Mouse (Mus musculus) liver, embryonic 15.5 days (tissue): ENCODE data around the gene Golgb1. TPM values are rescaled to one million over a fixed set of nuclear protein-coding genes. Genes with fewer than 3 reads are reported as not detected.

ENCODE experiments used
- ATAC-seq: fragments of 200-750 bp; cut with Nextera tagmentation; 2 replicates; pipeline ENCODE4 v1.8.0; 2017; ENCODE audit warnings: moderate number of reproducible peaks, mild to moderate bottlenecking, moderate library complexity; ENCODE audit not compliant: insufficient read depth
- H3K27ac ChIP-seq: fragments of 300-500 bp; sonication (generic); replicated peaks from 2 replicates; pipeline ENCODE4 v1.5.1; 2015; ENCODE audit warnings: mild to moderate bottlenecking, inconsistent platforms
- H3K27me3 ChIP-seq: fragments of 300-500 bp; sonication (generic); 2 replicates; pipeline ENCODE4 v1.6.1; 2015; ENCODE audit warnings: mild to moderate bottlenecking, inconsistent platforms
- H3K36me3 ChIP-seq: fragments of 300-500 bp; sonication (generic); replicated peaks from 2 replicates; pipeline ENCODE4 v1.6.1; 2015; ENCODE audit warnings: moderate library complexity, mild to moderate bottlenecking, inconsistent platforms
- H3K4me1 ChIP-seq: fragments of 300-500 bp; sonication (generic); replicated peaks from 2 replicates; pipeline ENCODE4 v1.6.1; 2015; ENCODE audit warnings: inconsistent platforms
- H3K4me2 ChIP-seq: fragments of 300-500 bp; sonication (generic); 2 replicates; pipeline ENCODE4 v1.6.1; 2015; ENCODE audit warnings: moderate library complexity, mild to moderate bottlenecking, inconsistent platforms
- H3K4me3 ChIP-seq: fragments of 300-500 bp; sonication (generic); replicated peaks from 2 replicates; pipeline ENCODE4 v1.5.1; 2015; ENCODE audit warnings: mild to moderate bottlenecking, inconsistent platforms
- H3K9ac ChIP-seq: fragments of 300-500 bp; sonication (generic); 2 replicates; pipeline ENCODE4 v1.6.1; 2015; ENCODE audit warnings: moderate library complexity, mild to moderate bottlenecking, inconsistent platforms
- H3K9me3 ChIP-seq: fragments of 300-500 bp; sonication (generic); replicated peaks from 2 replicates; pipeline ENCODE4 v1.6.1; 2016; ENCODE audit warnings: inconsistent platforms
- WGBS: fragments of 180-500 bp; shearing (Covaris S2); methylation state at CpG from one replicate; pipeline ENCODE4 v1.1.7; 2015; ENCODE audit warnings: mixed read lengths; ENCODE audit not compliant: insufficient replicate concordance; 5-methylcytosine and 5-hydroxymethylcytosine counted together
- polyA plus RNA-seq: library from polyadenylated mRNA; unstranded; fragments of >200 nt; fragmentation: Nextera tagmentation; extraction: Ambion mirVana; gene quantifications from 2 replicates; pipeline ENCODE4 v1.2.1, GENCODE M21; 2015

Gene Golgb1
- polyA plus RNA-seq, 1 experiment from 2014 or later: 24.7 TPM

GRCm38 (mm10) chr16:36930231-36931136 lies 55.5 kb downstream of the Golgb1 start:
- Histone ChIP-seq H3K27ac (0 out of 2 replicates have a peak overlapping the region, but pooled peaks have one; percentile 3), H3K27me3 (no peaks in the 10 kb centered on the region), H3K36me3 (peaks cover 72% of the 10 kb centered on the region), H3K4me2 (no peak overlapping the region), H3K4me1 (peaks cover 14% of the 10 kb centered on the region; the same call in 1 of the 2 replicates), H3K9me3 (no peaks in the 10 kb centered on the region), H3K4me3 (no peak overlapping the region), H3K9ac (no peak overlapping the region)
- ATAC-seq: no peak
- WGBS: 65% methylated on average over 11 of the region's 11 CpGs

- WGBS: 83% methylated on average over 10 of the region's 10 CpGs
- Histone ChIP-seq H3K4me2 (no peak overlapping the region), H3K27ac (no peak overlapping the region), H3K9me3 (no peaks in the 10 kb centered on the region), H3K4me3 (no peak overlapping the region), H3K27me3 (no peaks in the 10 kb centered on the region), H3K4me1 (peaks cover 14% of the 10 kb centered on the region; the same call in 1 of the 2 replicates), H3K36me3 (peaks cover 63% of the 10 kb centered on the region), H3K9ac (no peak overlapping the region)
- ATAC-seq: no peak
Observed at GRCm38 (mm10) chr16:36931381-36931780, 56.4 kb downstream of the Golgb1 start.

- no peak overlapping the region for H3K4me2 ChIP-seq
- WGBS: 78% methylated on average over 3 of the region's 3 CpGs
- no peak overlapping the region for H3K9ac ChIP-seq
- ATAC-seq: no peak
- no peaks in the 10 kb centered on the region for H3K9me3 ChIP-seq
- H3K36me3 ChIP-seq: peaks cover 57% of the 10 kb centered on the region
- H3K27ac ChIP-seq: no peak overlapping the region
- H3K27me3 ChIP-seq: no peaks in the 10 kb centered on the region
- H3K4me3 ChIP-seq: no peak overlapping the region
- peaks cover 14% of the 10 kb centered on the region; the same call in 1 of the 2 replicates for H3K4me1 ChIP-seq
Observed at GRCm38 (mm10) chr16:36931976-36932375, 57.0 kb downstream of the Golgb1 start.

GRCm38 (mm10) chr16:36932546-36932945 lies 57.6 kb downstream of the Golgb1 start:
- Histone ChIP-seq H3K36me3 (peaks cover 54% of the 10 kb centered on the region), H3K9ac (no peak overlapping the region), H3K4me2 (no peak overlapping the region), H3K9me3 (no peaks in the 10 kb centered on the region), H3K27me3 (no peaks in the 10 kb centered on the region), H3K4me3 (no peak overlapping the region), H3K4me1 (peaks cover 14% of the 10 kb centered on the region; the same call in 1 of the 2 replicates), H3K27ac (no peak overlapping the region)
- ATAC-seq: no peak
- 82% methylated on average over 6 of the region's 6 CpGs for WGBS

- peak overlapping the region; percentile 39 for H3K4me3 ChIP-seq
- peak; percentile 30; the same call in 1 of the 2 replicates for ATAC-seq
- peaks cover 36% of the 10 kb centered on the region for H3K36me3 ChIP-seq
- peak overlapping the region; percentile 43 for H3K4me2 ChIP-seq
- H3K27me3 ChIP-seq: no peaks in the 10 kb centered on the region
- H3K4me1 ChIP-seq: peaks cover 14% of the 10 kb centered on the region; the same call in 1 of the 2 replicates
- no peak overlapping the region for H3K9ac ChIP-seq
- H3K27ac ChIP-seq: peak overlapping the region; percentile 71
- WGBS: 22% methylated on average over 6 of the region's 6 CpGs
- H3K9me3 ChIP-seq: no peaks in the 10 kb centered on the region
Observed at GRCm38 (mm10) chr16:36934131-36934840, 59.3 kb downstream of the Golgb1 start.

GRCm38 (mm10) chr16:36934841-36935620 lies 60.1 kb downstream of the Golgb1 start, which contains the start of gene Hcls1:
Hcls1 (plus strand) TSS chr16:36934983.
- H3K36me3 ChIP-seq: peaks cover 29% of the 10 kb centered on the region
- H3K9ac ChIP-seq: peak within 1 kb of the TSS; percentile 30; the same call in 1 of the 2 replicates
- H3K9me3 ChIP-seq: no peaks in the 10 kb centered on the region
- H3K4me1 ChIP-seq: peaks cover 14% of the 10 kb centered on the region; the same call in 1 of the 2 replicates
- peak; percentile 35 for ATAC-seq
- WGBS: 25% methylated on average over 7 of the region's 7 CpGs
- H3K4me3 ChIP-seq: peak within 1 kb of the TSS; percentile 39
- no peaks in the 10 kb centered on the region for H3K27me3 ChIP-seq
- H3K4me2 ChIP-seq: peak within 1 kb of the TSS; percentile 43
- peak within 1 kb of the TSS; percentile 71 for H3K27ac ChIP-seq

GRCm38 (mm10) chr16:36935814-36936213 lies 60.9 kb downstream of the Golgb1 start:
- Histone ChIP-seq H3K36me3 (peaks cover 24% of the 10 kb centered on the region), H3K4me2 (peak overlapping the region; percentile 43), H3K27ac (peak overlapping the region; percentile 71; the same call in 1 of the 2 replicates), H3K4me1 (peaks cover 14% of the 10 kb centered on the region; the same call in 1 of the 2 replicates), H3K4me3 (peak overlapping the region; percentile 39), H3K9ac (no peak overlapping the region), H3K9me3 (no peaks in the 10 kb centered on the region), H3K27me3 (no peaks in the 10 kb centered on the region)
- WGBS: 29% methylated on average over 3 of the region's 3 CpGs
- no peak for ATAC-seq

- no peak overlapping the region for H3K27ac ChIP-seq
- 37% methylated on average over 6 of the region's 6 CpGs for WGBS
- ATAC-seq: no peak
Observed at GRCm38 (mm10) chr16:36941137-36941727, 66.3 kb downstream of the Golgb1 start.

GRCm38 (mm10) chr16:36941895-36942294 lies 67.0 kb downstream of the Golgb1 start:
- no peak overlapping the region for H3K4me2 ChIP-seq
- H3K36me3 ChIP-seq: no peaks in the 10 kb centered on the region
- WGBS: 87% methylated on average over 4 of the region's 4 CpGs

More at GRCm38 (mm10) chr16:36941137-36941727, 66.3 kb downstream of the Golgb1 start:
- Histone ChIP-seq H3K27me3 (no peaks in the 10 kb centered on the region), H3K4me2 (no peak overlapping the region), H3K36me3 (no peaks in the 10 kb centered on the region), H3K4me1 (peaks cover 7% of the 10 kb centered on the region), H3K9ac (no peak overlapping the region), H3K9me3 (no peaks in the 10 kb centered on the region), H3K4me3 (no peak overlapping the region)

GRCm38 (mm10) chr16:36943591-36943990 lies 68.7 kb downstream of the Golgb1 start:
- no peak overlapping the region for H3K27ac ChIP-seq
- H3K9ac ChIP-seq: no peak overlapping the region
- H3K4me2 ChIP-seq: no peak overlapping the region
- H3K27me3 ChIP-seq: no peaks in the 10 kb centered on the region
- H3K4me3 ChIP-seq: no peak overlapping the region
- WGBS: 70% methylated on average over 3 of the region's 3 CpGs
- H3K36me3 ChIP-seq: no peaks in the 10 kb centered on the region
- no peaks in the 10 kb centered on the region for H3K9me3 ChIP-seq
- no peak for ATAC-seq
- peaks cover 7% of the 10 kb centered on the region for H3K4me1 ChIP-seq

More at GRCm38 (mm10) chr16:36941895-36942294, 67.0 kb downstream of the Golgb1 start:
- H3K27me3 ChIP-seq: no peaks in the 10 kb centered on the region
- H3K4me3 ChIP-seq: no peak overlapping the region
- H3K27ac ChIP-seq: no peak overlapping the region
- H3K4me1 ChIP-seq: peaks cover 7% of the 10 kb centered on the region
- H3K9ac ChIP-seq: no peak overlapping the region
- no peak for ATAC-seq
- no peaks in the 10 kb centered on the region for H3K9me3 ChIP-seq
